Mouse (Mus musculus) central nervous system, embryonic 14 days (tissue): ENCODE measurements around the gene Fam3c. TPM values are rescaled to one million over a fixed set of nuclear protein-coding genes. Genes with fewer than 3 reads are reported as not detected.

Experiments used
- polyA plus RNA-seq: library from polyadenylated mRNA; depleted of rRNA; stranded (reverse); fragments of >200 nt; gene quantifications from 2 replicates; pipeline ENCODE4 v1.2.3, GENCODE M21; 2012; rRNA removed

Fam3c gene
- polyA plus RNA-seq: 13.4 and 17.8 TPM in 2 replicates

DNA sequence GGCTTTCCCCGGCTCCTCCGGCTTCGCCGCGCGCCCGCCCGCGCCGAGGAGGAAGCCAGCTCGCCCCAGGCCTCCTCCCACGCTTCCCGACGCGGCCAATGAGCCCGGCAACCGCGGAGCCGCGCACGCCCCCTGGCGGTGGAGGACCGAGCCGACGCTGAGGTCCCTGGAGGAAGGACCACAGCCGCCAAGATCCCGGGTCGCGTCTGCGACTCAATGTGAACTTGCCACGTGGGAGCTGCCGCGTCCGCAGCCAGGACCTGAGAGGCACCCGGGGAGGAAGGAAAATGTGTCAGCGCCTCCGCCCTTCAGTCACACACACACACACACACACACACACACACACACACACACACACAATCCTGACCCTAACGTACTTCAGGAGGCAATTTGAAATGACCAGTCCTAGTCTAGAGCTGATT is at the start of gene Fam3c:
TSS of gene Fam3c (minus strand) at position 158 of the 422 bp plus-strand sequence.

DNA sequence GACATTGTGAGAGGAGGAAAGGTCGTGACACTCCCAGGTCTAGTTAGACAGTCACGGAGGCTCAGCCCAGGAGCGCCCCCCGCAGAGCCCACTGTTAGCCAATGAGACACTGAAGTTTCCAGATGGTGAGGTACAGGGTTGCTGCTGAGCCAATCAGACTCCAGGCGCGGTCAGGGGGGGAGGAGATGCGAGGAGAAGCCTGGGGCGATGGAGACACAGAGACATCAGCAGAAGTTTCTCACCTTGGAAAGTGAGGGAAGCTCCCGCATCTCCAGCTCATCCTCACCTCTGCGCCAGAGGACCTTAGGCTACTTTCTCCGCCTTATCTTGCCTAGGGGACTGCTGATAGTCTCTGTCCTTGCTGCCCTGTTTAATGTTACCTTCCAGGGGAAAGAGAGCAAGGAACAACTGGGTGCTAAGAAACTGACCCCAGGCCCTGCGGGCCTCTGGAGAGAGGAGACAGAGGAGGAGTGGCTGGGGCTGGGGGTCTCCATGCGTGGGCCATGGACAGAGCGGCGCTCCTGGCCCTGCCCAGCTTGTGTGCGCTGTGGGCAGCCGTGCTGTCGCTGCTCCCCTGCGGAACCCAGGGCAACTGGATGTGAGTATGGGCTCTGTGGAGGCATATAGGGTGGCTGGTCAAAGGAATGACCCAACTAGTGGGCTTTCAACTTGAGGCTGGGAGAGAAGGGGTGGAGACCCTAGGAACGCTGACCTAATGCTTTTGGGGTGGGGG is 67.9 kb downstream of the Fam3c start, which contains the start of gene Wnt16:
TSS of gene Wnt16 (plus strand) at position 224 of the 733 bp plus-strand sequence.

Other genes with a start within 250 kb of the Fam3c start
- gene Wnt16, start 68.0 kb downstream of the Fam3c start, polyA plus RNA-seq: 0.25 and 1.8 TPM in 2 replicates